Mouse (Mus musculus): ENCODE measurements around the gene Mfsd12. TPM values are rescaled to one million over a fixed set of nuclear protein-coding genes. Genes with fewer than 3 reads are reported as not detected.

Gene Mfsd12
- total and polyA plus RNA-seq, 3 experiments, result 5.2 to 9.5 (median 7.4) TPM

- H3K9ac ChIP-seq (ENCODE audit: insufficient read depth, low read depth), result peak overlapping the region; percentile 90
- TF ChIP-seq UBTF (IDR thresholded peaks at IDR 0.05; ENCODE audit: low read depth, low read length) (no peak), JUN (IDR thresholded peaks at IDR 0.05; ENCODE audit: insufficient read depth, low read depth, low read length) (no peak), PAX5 (IDR thresholded peaks at IDR 0.05; ENCODE audit: low read length) (no peak), MYC (IDR thresholded peaks at IDR 0.05; ENCODE audit: low read depth, low read length) (peak; percentile 22; the same call in 1 of the 2 replicates), ZMIZ1 (IDR thresholded peaks at IDR 0.05; ENCODE audit: low read depth, low read length) (peak; percentile 71; the same call in 1 of the 2 replicates), TCF12 (IDR thresholded peaks at IDR 0.05; ENCODE audit: low read depth, low read length) (no peak), ETS1 (conservative IDR thresholded peaks at IDR 0.05; ENCODE audit: low read depth, low read length) (no peak), BHLHE40 (IDR thresholded peaks at IDR 0.05; ENCODE audit: low read depth, low read length) (0 out of 2 replicates have a peak, but pooled peaks have one; percentile 10), HCFC1 (IDR thresholded peaks at IDR 0.05; ENCODE audit: low read depth, low read length) (no peak), CHD1 (IDR thresholded peaks at IDR 0.05; ENCODE audit: low read depth, low read length) (0 out of 2 replicates have a peak, but pooled peaks have one; percentile 55), MXI1 (IDR thresholded peaks at IDR 0.05; ENCODE audit: low read depth, low read length) (peak; percentile 73), CHD2 (IDR thresholded peaks at IDR 0.05; ENCODE audit: low read length) (no peak), POLR2A (IDR thresholded peaks at IDR 0.05; ENCODE audit: low read depth, low read length) (peak; percentile 61), ZNF384 (IDR thresholded peaks at IDR 0.05; ENCODE audit: low read depth, low read length) (no peak), CTCF (conservative IDR thresholded peaks at IDR 0.05 in 1 of 2, IDR thresholded peaks at IDR 0.05 in 1 of 2; ENCODE audit: low read depth in 2 of 2, low read length in 2 of 2) (peak in 1 of 2 experiments; percentile 27; a peak in 1 of 4 replicates), RCOR1 (conservative IDR thresholded peaks at IDR 0.05; ENCODE audit: low read depth, low read length) (no peak), MAFK (IDR thresholded peaks at IDR 0.05; ENCODE audit: insufficient replicate concordance, low read length) (no peak), MAX (IDR thresholded peaks at IDR 0.05; ENCODE audit: low read length) (0 out of 2 replicates have a peak, but pooled peaks have one; percentile 18), KAT2A (IDR thresholded peaks at IDR 0.05; ENCODE audit: insufficient replicate concordance, low read length) (no peak), TBP (conservative IDR thresholded peaks at IDR 0.05; ENCODE audit: low read depth, low read length) (peak; percentile 48; the same call in 1 of the 2 replicates), ZC3H11A (IDR thresholded peaks at IDR 0.05; ENCODE audit: low read depth, low read length) (no peak), NELFE (IDR thresholded peaks at IDR 0.05; ENCODE audit: low read depth, low read length) (peak; percentile 69), USF2 (conservative IDR thresholded peaks at IDR 0.05; ENCODE audit: low read depth, low read length) (no peak), IRF4 (IDR thresholded peaks at IDR 0.05; ENCODE audit: low read depth, low read length) (no peak), JUND (conservative IDR thresholded peaks at IDR 0.05; ENCODE audit: low read depth, low read length) (no peak), MEF2A (IDR thresholded peaks at IDR 0.05; ENCODE audit: borderline replicate concordance, low read depth, low read length) (0 out of 2 replicates have a peak, but pooled peaks have one; percentile 24), SMC3 (IDR thresholded peaks at IDR 0.05; ENCODE audit: low read depth, low read length) (no peak), SIN3A (IDR thresholded peaks at IDR 0.05; ENCODE audit: low read length) (peak; percentile 68), RAD21 (IDR thresholded peaks at IDR 0.05; ENCODE audit: low read depth, low read length) (no peak; the same call in 1 of the 2 replicates), ELF1 (IDR thresholded peaks at IDR 0.05; ENCODE audit: low read depth, low read length) (peak; percentile 68), GABPA (IDR thresholded peaks at IDR 0.05; ENCODE audit: insufficient replicate concordance, low read depth, low read length) (no peak), E2F4 (IDR thresholded peaks at IDR 0.05; ENCODE audit: insufficient replicate concordance, low read depth, low read length) (no peak), NRF1 (IDR thresholded peaks at IDR 0.05; ENCODE audit: low read depth, low read length) (peak; percentile 53), POLR2AphosphoS2 (IDR thresholded peaks at IDR 0.05; ENCODE audit: low read depth, low read length) (no peak), ZKSCAN1 (IDR thresholded peaks at IDR 0.05; ENCODE audit: borderline replicate concordance, low read depth, low read length) (no peak), MAZ (IDR thresholded peaks at IDR 0.05; ENCODE audit: low read depth, low read length) (0 out of 2 replicates have a peak, but pooled peaks have one; percentile 37), EP300 (IDR thresholded peaks at IDR 0.05; ENCODE audit: low read length) (no peak), USF1 (IDR thresholded peaks at IDR 0.05; ENCODE audit: low read depth, low read length) (no peak)
- H3K36me3 ChIP-seq (replicated peaks in 1 of 2; ENCODE audit: control insufficient read depth in 1 of 2, insufficient read depth in 1 of 2, low read length in 1 of 2), result peaks cover 29 to 36% of the 10 kb centered on the region in 2 experiments
- peak overlapping the region; percentile 75 to 97 (median 90) for H3K4me3 ChIP-seq (replicated peaks in 1 of 3; ENCODE audit: low read depth in 2 of 3, low read length in 2 of 3, poor library complexity in 1 of 3)
- peak overlapping the region; percentile 94 for H3K4me2 ChIP-seq (ENCODE audit: insufficient read depth, low read depth, poor library complexity, severe bottlenecking)
- in situ Hi-C loops (cut with MboI; ENCODE audit: low pct_ligation_motif_present, low pct_unique_long_range_greater_than_20kb, low sequenced_read_pairs) (no loop called here), dilution Hi-C loops (cut with MboI; ENCODE audit: extremely low pct_ligation_motif_present, extremely low pct_unique_long_range_greater_than_20kb, low sequenced_read_pairs) (no loop called here)
- H3K27ac ChIP-seq (ENCODE audit: insufficient read depth, low read depth), result peak overlapping the region; percentile 3; the same call in 1 of the 2 replicates
- H3K4me1 ChIP-seq (ENCODE audit: control insufficient read depth in 1 of 2, insufficient read depth in 2 of 2), result peaks cover 5 to 42% of the 10 kb centered on the region in 2 experiments; a peak in 3 of 4 replicates
- no peaks in the 10 kb centered on the region for H3K27me3 ChIP-seq (replicated peaks)
- H3K79me2 ChIP-seq (replicated peaks; ENCODE audit: control insufficient read depth, extremely low read depth, insufficient read depth, poor library complexity, severe bottlenecking), result peaks cover 36% of the 10 kb centered on the region
- H3K9me3 ChIP-seq (replicated peaks; ENCODE audit: low read length), result no peaks in the 10 kb centered on the region
- peak; percentile 58 for DNase-seq (ENCODE audit: extremely low read depth)
These were observed 19.5 kb downstream of the Mfsd12 start for GRCm38 (mm10) chr10:81376561-81377361.
